Mouse (Mus musculus) heart, embryonic 16.5 days (tissue): ENCODE results near the gene Mien1. TPM values are rescaled to one million over a fixed set of nuclear protein-coding genes. Genes with fewer than 3 reads are reported as not detected.

Source experiments
- ATAC-seq: fragments of 200-750 bp; cut with Nextera tagmentation; replicated peaks from 2 replicates; pipeline ENCODE4 v1.8.0; 2017; ENCODE audit warnings: moderate number of reproducible peaks; ENCODE audit not compliant: insufficient read depth, low FRiP score; ENCODE audit errors: extremely low read depth
- H3K27ac ChIP-seq: fragments of 300-500 bp; sonication (generic); 2 replicates; pipeline ENCODE4 v1.5.1; 2014; ENCODE audit warnings: mild to moderate bottlenecking, low read length, control low read depth, moderate library complexity
- H3K27me3 ChIP-seq: fragments of 300-500 bp; sonication (generic); 2 replicates; pipeline ENCODE4 v1.6.1; 2014; ENCODE audit warnings: low read length, mixed read lengths; ENCODE audit not compliant: control insufficient read depth, insufficient read depth
- H3K36me3 ChIP-seq: fragments of 300-500 bp; sonication (generic); 2 replicates; pipeline ENCODE4 v1.6.1; 2014; ENCODE audit not compliant: control insufficient read depth, insufficient read depth
- H3K4me1 ChIP-seq: fragments of 300-500 bp; sonication (generic); 2 replicates; pipeline ENCODE4 v1.6.1; 2014; ENCODE audit warnings: low read length, mixed read lengths; ENCODE audit not compliant: control insufficient read depth, insufficient read depth
- H3K4me2 ChIP-seq: fragments of 300-500 bp; sonication (generic); 2 replicates; pipeline ENCODE4 v1.6.1; 2014; ENCODE audit warnings: low read depth, mild to moderate bottlenecking, control low read depth, low read length
- H3K4me3 ChIP-seq: fragments of 300-500 bp; sonication (generic); 2 replicates; pipeline ENCODE4 v1.5.1; 2014; ENCODE audit warnings: mild to moderate bottlenecking, control low read depth, low read length
- H3K9ac ChIP-seq: fragments of 300-500 bp; sonication (generic); 2 replicates; pipeline ENCODE4 v1.6.1; 2014; ENCODE audit warnings: low read length, control low read depth
- H3K9me3 ChIP-seq: fragments of 300-500 bp; sonication (generic); replicated peaks from 2 replicates; pipeline ENCODE4 v1.6.1; 2016; ENCODE audit warnings: low read length; ENCODE audit not compliant: control insufficient read depth
- WGBS: fragments of 180-500 bp; shearing (Covaris S2); extraction: QIAGEN DNeasy Blood & Tissue Kit; methylation state at CpG from one replicate; pipeline ENCODE4 v1.1.7; 2014; 5-methylcytosine and 5-hydroxymethylcytosine counted together
- polyA plus RNA-seq: library from polyadenylated mRNA; unstranded; fragments of >200 nt; fragmentation: Nextera tagmentation; extraction: Ambion mirVana; gene quantifications from 2 replicates; pipeline ENCODE4 v1.2.1, GENCODE M21; 2015

Mien1 gene
- polyA plus RNA-seq, 1 experiment from 2014 or later: 100 TPM

DNA sequence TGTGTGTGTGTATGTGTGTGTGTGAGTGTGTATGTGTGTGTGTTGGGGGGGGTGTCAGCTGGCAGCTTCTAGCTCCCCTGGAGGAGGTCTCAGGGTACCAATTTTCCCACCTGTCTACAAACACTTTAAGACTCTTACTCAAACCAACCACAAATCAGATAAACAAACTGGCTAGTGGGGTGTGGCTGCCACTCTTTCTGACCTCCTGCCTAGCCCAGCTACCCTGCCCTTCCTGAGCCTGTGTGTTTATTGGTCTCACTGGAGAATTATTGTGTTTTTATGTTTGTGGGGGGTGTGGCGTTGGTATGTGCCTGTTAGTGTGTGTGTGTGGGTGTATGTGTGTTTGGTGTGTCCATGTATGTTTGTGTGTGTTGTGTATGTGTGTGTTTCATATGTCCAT lies 21.7 kb downstream of the Mien1 start:
- Histone ChIP-seq H3K9me3 (no peaks in the 10 kb centered on the region), H3K4me1 (peaks cover 52% of the 10 kb centered on the region), H3K9ac (no peak overlapping the region), H3K36me3 (0 out of 2 replicates have a peak, but pooled peaks cover 4% of the 10 kb centered on the region), H3K27ac (no peak overlapping the region), H3K4me2 (no peak overlapping the region), H3K27me3 (no peaks in the 10 kb centered on the region), H3K4me3 (no peak overlapping the region)
- WGBS: 88% methylated on average over 1 of the region's 1 CpGs
- ATAC-seq: no peak

DNA sequence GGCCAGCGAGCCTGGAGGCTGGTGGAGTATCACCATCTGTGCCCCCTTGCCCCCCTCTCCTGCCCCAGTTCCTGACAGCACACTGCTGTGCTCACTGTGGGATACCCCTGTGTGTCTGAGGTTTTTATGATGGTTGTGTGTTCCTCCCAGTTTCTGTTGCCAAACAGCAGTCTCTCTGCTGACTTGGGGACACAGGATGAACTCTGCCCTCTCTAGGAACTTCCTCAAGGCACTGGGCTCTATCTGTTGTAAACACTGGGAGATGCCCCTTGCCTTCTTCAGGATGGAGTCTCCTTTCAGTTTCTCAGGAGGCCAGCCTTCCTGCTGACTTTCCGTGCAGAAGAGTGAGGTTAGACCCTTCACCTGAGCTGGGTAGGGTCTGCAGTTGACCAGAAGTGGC lies 24.6 kb downstream of the Mien1 start:
- no peak overlapping the region for H3K27ac ChIP-seq
- H3K4me2 ChIP-seq: peak overlapping the region; percentile 82
- peak overlapping the region; percentile 99 for H3K9ac ChIP-seq
- WGBS: 25% methylated on average over 2 of the region's 2 CpGs
- no peaks in the 10 kb centered on the region for H3K27me3 ChIP-seq
- peaks cover 68% of the 10 kb centered on the region for H3K4me1 ChIP-seq
- H3K9me3 ChIP-seq: no peaks in the 10 kb centered on the region
- ATAC-seq: no peak
- H3K36me3 ChIP-seq: no peaks in the 10 kb centered on the region
- peak overlapping the region; percentile 99 for H3K4me3 ChIP-seq

DNA sequence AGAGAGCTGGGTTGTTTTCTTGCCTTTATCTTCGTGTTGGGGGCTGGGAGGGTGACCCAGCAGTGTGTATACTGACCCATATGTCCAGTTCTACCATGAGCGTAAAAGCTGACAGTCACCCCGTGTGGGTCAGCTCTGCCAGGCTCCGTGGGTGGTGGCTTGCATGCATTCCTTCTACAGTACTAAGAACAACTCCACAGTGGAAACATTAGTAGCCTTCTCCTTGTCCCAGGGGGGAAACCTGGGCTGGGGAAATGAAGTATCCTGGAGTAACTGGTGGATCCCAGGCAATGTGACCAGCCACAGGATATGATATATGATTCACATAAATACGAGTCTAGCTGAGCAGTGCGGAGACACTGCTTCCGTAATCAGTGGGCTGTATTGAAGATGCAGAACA lies 25.1 kb downstream of the Mien1 start:
- 12% methylated on average over 7 of the region's 7 CpGs for WGBS
- Histone ChIP-seq H3K4me2 (peak overlapping the region; percentile 82), H3K27me3 (no peaks in the 10 kb centered on the region), H3K4me1 (peaks cover 68% of the 10 kb centered on the region), H3K4me3 (peak overlapping the region; percentile 99), H3K9ac (peak overlapping the region; percentile 99), H3K9me3 (no peaks in the 10 kb centered on the region), H3K27ac (peak overlapping the region; percentile 97), H3K36me3 (no peaks in the 10 kb centered on the region)
- ATAC-seq: no peak

DNA sequence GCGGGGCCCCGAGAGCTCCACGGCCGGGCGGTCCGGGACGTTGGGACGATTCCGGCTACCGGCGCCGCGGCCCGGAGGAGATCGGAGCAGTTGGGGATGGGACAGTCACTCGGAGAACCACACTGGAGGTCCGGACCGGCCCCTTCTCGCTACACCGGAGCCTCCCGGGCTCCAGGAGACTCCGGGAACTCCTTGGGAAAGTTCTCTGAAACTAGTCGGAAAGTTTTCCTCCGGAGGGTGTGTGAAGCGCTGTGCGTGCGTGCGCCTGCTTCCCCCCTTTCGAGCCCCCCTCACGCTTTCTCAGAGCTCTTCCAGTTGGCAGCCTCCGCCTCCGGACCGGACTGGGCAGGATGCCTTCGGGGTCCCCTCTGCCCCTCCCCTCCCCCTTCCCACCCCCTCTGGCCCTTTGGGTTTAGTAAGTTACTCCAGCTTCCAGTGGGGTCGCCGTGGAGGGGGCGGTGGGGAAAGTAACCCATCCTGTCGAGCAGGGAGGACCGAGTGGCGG lies 25.9 kb downstream of the Mien1 start:
- H3K27ac ChIP-seq: peak overlapping the region; percentile 97
- under 1% methylated on average over 39 of the region's 40 CpGs for WGBS
- no peaks in the 10 kb centered on the region for H3K36me3 ChIP-seq
- H3K4me1 ChIP-seq: peaks cover 62% of the 10 kb centered on the region
- peak; percentile 40 for ATAC-seq
- H3K9me3 ChIP-seq: no peaks in the 10 kb centered on the region
- peak overlapping the region; percentile 99 for H3K9ac ChIP-seq
- H3K4me2 ChIP-seq: peak overlapping the region; percentile 82
- peak overlapping the region; percentile 99 for H3K4me3 ChIP-seq
- no peaks in the 10 kb centered on the region for H3K27me3 ChIP-seq

DNA sequence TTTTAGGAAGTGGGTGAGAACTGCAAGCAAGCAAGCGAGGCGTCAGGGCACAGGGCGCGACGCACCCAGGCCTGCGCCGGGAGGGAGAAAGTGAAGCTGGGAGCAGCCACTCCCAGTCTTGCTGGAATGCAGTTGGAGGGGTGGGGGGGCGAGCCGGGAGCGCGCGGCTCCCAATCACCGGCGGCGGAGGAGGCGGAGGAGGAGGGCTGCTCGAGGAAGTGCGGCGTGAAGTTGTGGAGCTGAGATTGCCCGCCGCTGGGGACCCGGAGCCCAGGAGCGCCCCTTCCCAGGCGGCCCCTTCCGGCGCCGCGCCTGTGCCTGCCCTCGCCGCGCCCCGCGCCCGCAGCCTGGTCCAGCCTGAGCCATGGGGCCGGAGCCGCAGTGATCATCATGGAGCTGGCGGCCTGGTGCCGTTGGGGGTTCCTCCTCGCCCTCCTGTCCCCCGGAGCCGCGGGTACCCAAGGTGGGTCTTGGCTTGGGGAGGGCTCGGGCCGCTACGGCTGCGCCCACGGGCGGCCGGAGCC lies 26.5 kb downstream of the Mien1 start, which contains the start of gene Erbb2:
TSS of gene Erbb2 (plus strand) at position 198 of the 524 bp plus-strand sequence.
- Histone ChIP-seq H3K4me2 (peak within 1 kb of the TSS; percentile 82), H3K4me1 (peaks cover 59% of the 10 kb centered on the region), H3K36me3 (no peaks in the 10 kb centered on the region), H3K4me3 (peak within 1 kb of the TSS; percentile 99), H3K27ac (peak within 1 kb of the TSS; percentile 97), H3K9ac (peak within 1 kb of the TSS; percentile 99), H3K27me3 (no peaks in the 10 kb centered on the region), H3K9me3 (no peaks in the 10 kb centered on the region)
- WGBS: under 1% methylated on average over 49 of the region's 49 CpGs
- ATAC-seq: peak; percentile 88

DNA sequence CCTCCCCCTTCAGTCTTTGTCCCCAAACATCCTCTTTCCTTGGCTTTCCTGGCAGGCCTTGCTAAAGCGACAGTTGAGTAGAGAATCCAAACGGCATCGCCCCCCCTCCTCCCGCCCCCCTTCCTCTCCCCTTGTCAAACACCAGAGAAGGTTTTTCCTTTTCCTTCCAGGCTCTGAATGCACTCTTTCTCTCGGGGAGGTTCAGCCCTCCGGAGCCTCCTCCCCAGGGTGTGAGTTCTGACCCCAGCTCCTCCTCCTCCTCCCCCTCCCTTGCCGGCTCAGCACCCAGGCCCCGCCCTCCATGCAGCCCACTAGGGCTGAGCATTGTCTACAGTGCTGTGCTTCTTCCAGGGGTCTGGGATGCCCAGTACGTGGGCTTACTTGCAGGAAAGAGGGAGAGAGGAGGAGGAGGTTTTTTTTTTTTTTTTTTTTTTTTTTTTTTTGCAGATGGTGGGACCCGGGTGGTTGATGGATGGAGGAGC lies 29.4 kb downstream of the Mien1 start:
- peak; percentile 46; the same call in 1 of the 2 replicates for ATAC-seq

DNA sequence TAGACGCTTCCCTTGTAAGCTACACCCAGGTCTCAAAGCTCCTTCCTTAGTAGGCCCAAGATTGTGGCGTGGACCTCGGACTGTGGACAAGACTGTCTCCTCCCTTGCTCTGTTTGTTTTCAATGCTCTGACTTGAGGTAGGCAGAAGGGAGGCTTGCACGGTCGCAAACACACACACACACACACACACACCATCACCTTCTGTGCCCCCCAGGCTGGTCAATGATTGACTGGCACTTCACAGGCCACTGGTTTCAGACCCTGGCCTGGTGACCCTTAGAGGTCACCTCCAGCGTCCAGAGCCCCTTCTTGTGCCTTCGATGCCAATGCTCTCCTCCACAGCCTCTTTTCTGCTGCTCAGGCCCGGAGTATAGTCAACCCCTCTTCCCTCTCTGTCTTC lies 29.9 kb downstream of the Mien1 start:
- Histone ChIP-seq H3K4me3 (no peak overlapping the region), H3K4me2 (peak overlapping the region; percentile 52), H3K36me3 (no peaks in the 10 kb centered on the region), H3K27me3 (peaks cover 2% of the 10 kb centered on the region; the same call in 1 of the 2 replicates), H3K9ac (peak overlapping the region; percentile 54; the same call in 1 of the 2 replicates), H3K4me1 (peaks cover 27% of the 10 kb centered on the region), H3K27ac (peak overlapping the region; percentile 55), H3K9me3 (no peaks in the 10 kb centered on the region)
- no peak for ATAC-seq
- 65% methylated on average over 8 of the region's 8 CpGs for WGBS

More for the DNA sequence above, 29.4 kb downstream of the Mien1 start:
- peaks cover 2% of the 10 kb centered on the region; the same call in 1 of the 2 replicates for H3K27me3 ChIP-seq
- no peaks in the 10 kb centered on the region for H3K36me3 ChIP-seq
- no peaks in the 10 kb centered on the region for H3K9me3 ChIP-seq
- peaks cover 32% of the 10 kb centered on the region for H3K4me1 ChIP-seq
- peak overlapping the region; percentile 55 for H3K27ac ChIP-seq
- H3K4me3 ChIP-seq: peak overlapping the region; percentile 4; the same call in 1 of the 2 replicates
- peak overlapping the region; percentile 52 for H3K4me2 ChIP-seq
- peak overlapping the region; percentile 54 for H3K9ac ChIP-seq
- WGBS: 8% methylated on average over 9 of the region's 10 CpGs

DNA sequence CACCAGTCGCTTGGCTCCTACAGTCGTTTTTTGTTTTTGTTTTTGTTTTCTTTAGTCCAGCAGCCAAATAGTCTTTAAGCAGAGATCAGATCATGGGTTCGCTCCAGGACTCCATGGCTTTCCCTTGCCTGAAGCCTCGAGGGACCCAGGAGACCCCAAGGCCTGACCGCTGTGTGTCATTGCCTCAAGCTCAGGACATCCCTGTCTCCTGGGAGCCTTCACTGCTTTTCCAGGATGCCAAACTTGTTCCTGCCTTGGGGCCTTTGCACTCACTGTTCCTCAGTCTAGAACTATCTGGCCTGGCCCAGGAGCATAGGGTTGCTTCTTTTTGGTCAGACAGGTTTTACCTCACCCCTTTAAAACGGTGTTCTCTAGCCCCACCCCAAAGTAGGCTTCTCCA lies 32.2 kb downstream of the Mien1 start:
- Histone ChIP-seq H3K27ac (no peak overlapping the region), H3K4me3 (no peak overlapping the region), H3K4me1 (peaks cover 20% of the 10 kb centered on the region), H3K9ac (no peak overlapping the region), H3K36me3 (no peaks in the 10 kb centered on the region), H3K27me3 (peaks cover 2% of the 10 kb centered on the region; the same call in 1 of the 2 replicates), H3K4me2 (no peak overlapping the region), H3K9me3 (no peaks in the 10 kb centered on the region)
- ATAC-seq: no peak
- 77% methylated on average over 6 of the region's 6 CpGs for WGBS

DNA sequence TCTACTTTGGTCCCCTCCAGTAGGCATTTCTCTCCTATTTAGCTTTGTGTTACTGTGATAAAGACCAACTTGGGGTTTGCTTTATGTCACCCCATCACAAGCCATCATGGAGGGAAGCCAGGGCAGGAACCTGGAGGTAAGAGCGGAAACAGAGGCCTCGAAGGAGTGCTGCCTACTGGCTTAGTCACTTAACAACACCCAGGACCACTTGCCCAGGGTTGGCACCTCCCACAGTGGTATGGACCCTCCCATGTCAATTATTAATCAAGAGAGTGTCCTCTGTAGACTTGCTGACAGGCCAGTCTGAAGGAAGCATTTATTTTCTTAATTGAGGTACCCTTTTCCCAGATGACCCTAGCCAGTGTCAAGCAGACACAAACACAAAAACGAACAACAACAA lies 38.0 kb downstream of the Mien1 start:
- Histone ChIP-seq H3K4me3 (peak overlapping the region; percentile 84), H3K27ac (peak overlapping the region; percentile 97), H3K27me3 (peaks cover 2% of the 10 kb centered on the region; the same call in 1 of the 2 replicates), H3K4me2 (peak overlapping the region; percentile 82), H3K4me1 (peaks cover 13% of the 10 kb centered on the region), H3K9ac (peak overlapping the region; percentile 86), H3K36me3 (no peaks in the 10 kb centered on the region), H3K9me3 (no peaks in the 10 kb centered on the region)
- WGBS: 53% methylated on average over 3 of the region's 3 CpGs
- no peak for ATAC-seq
